Mouse (Mus musculus) midbrain, embryonic 13.5 days (tissue): ENCODE results near the gene Gart. TPM values are rescaled to one million over a fixed set of nuclear protein-coding genes. Genes with fewer than 3 reads are reported as not detected.

Experiments used
- ATAC-seq: fragments of 200-750 bp; cut with Nextera tagmentation; 2 replicates; pipeline ENCODE4 v1.8.0; 2017; ENCODE audit warnings: mild to moderate bottlenecking, moderate TSS enrichment, moderate library complexity
- H3K27ac ChIP-seq: fragments of 300-500 bp; sonication (generic); 2 replicates; pipeline ENCODE4 v1.5.1; 2015; ENCODE audit warnings: inconsistent platforms, mild to moderate bottlenecking, moderate library complexity
- H3K27me3 ChIP-seq: fragments of 300-500 bp; sonication (generic); 2 replicates; pipeline ENCODE4 v1.6.1; 2015; ENCODE audit warnings: mild to moderate bottlenecking, inconsistent platforms
- H3K36me3 ChIP-seq: fragments of 300-500 bp; sonication (generic); 2 replicates; pipeline ENCODE4 v1.6.1; 2015; ENCODE audit warnings: mild to moderate bottlenecking, inconsistent platforms
- H3K4me1 ChIP-seq: fragments of 300-500 bp; sonication (generic); replicated peaks from 2 replicates; pipeline ENCODE4 v1.6.1; 2015; ENCODE audit warnings: inconsistent platforms
- H3K4me2 ChIP-seq: fragments of 300-500 bp; sonication (generic); replicated peaks from 2 replicates; pipeline ENCODE4 v1.6.1; 2015; ENCODE audit warnings: moderate library complexity, mild to moderate bottlenecking, inconsistent platforms
- H3K4me3 ChIP-seq: fragments of 300-500 bp; sonication (generic); replicated peaks from 2 replicates; pipeline ENCODE4 v1.5.1; 2015; ENCODE audit warnings: mild to moderate bottlenecking, inconsistent platforms
- H3K9ac ChIP-seq: fragments of 300-500 bp; sonication (generic); replicated peaks from 2 replicates; pipeline ENCODE4 v1.6.1; 2015; ENCODE audit warnings: mild to moderate bottlenecking, inconsistent platforms
- H3K9me3 ChIP-seq: fragments of 300-500 bp; sonication (generic); 2 replicates; pipeline ENCODE4 v1.6.1; 2016; ENCODE audit warnings: mild to moderate bottlenecking, inconsistent platforms
- WGBS: fragments of 180-500 bp; shearing (Covaris S2); methylation state at CpG from one replicate; pipeline ENCODE4 v1.1.7; 2015; 5-methylcytosine and 5-hydroxymethylcytosine counted together
- polyA plus RNA-seq: library from polyadenylated mRNA; unstranded; fragments of >200 nt; fragmentation: Nextera tagmentation; extraction: Ambion mirVana; gene quantifications from 2 replicates; pipeline ENCODE4 v1.2.1, GENCODE M21; 2015

The Gart gene
- polyA plus RNA-seq, 1 experiment from 2014 or later, result 72.3 TPM

GRCm38 (mm10) chr16:91674500-91674899 is 27.7 kb upstream of the Gart start:
- peaks cover 79% of the 10 kb centered on the region for H3K36me3 ChIP-seq
- H3K27ac ChIP-seq, result no peak overlapping the region
- H3K27me3 ChIP-seq, result no peaks in the 10 kb centered on the region
- 91% methylated on average over 4 of the region's 4 CpGs for WGBS
- H3K9ac ChIP-seq, result no peak overlapping the region
- H3K4me2 ChIP-seq, result no peak overlapping the region
- H3K9me3 ChIP-seq, result no peaks in the 10 kb centered on the region
- ATAC-seq, result no peak
- no peak overlapping the region for H3K4me3 ChIP-seq
- no peaks in the 10 kb centered on the region for H3K4me1 ChIP-seq

- Histone ChIP-seq H3K27ac (no peak overlapping the region), H3K4me2 (no peak overlapping the region), H3K9ac (no peak overlapping the region), H3K36me3 (peaks cover 83% of the 10 kb centered on the region), H3K27me3 (no peaks in the 10 kb centered on the region), H3K4me1 (peaks cover 13% of the 10 kb centered on the region), H3K9me3 (no peaks in the 10 kb centered on the region), H3K4me3 (no peak overlapping the region)
- no peak for ATAC-seq
- 96% methylated on average over 3 of the region's 3 CpGs for WGBS
Measured at GRCm38 (mm10) chr16:91663795-91664194, 17.0 kb upstream of the Gart start.

GRCm38 (mm10) chr16:91662336-91662735 is 15.6 kb upstream of the Gart start:
- Histone ChIP-seq H3K4me2 (no peak overlapping the region), H3K4me3 (no peak overlapping the region), H3K4me1 (peaks cover 13% of the 10 kb centered on the region), H3K9ac (no peak overlapping the region), H3K9me3 (no peaks in the 10 kb centered on the region), H3K27me3 (no peaks in the 10 kb centered on the region), H3K27ac (no peak overlapping the region), H3K36me3 (peaks cover 90% of the 10 kb centered on the region)
- no peak for ATAC-seq
- WGBS, result 96% methylated on average over 16 of the region's 16 CpGs

- Histone ChIP-seq H3K4me1 (peaks cover 13% of the 10 kb centered on the region), H3K4me3 (no peak overlapping the region), H3K36me3 (peaks cover 91% of the 10 kb centered on the region), H3K9ac (no peak overlapping the region), H3K27ac (no peak overlapping the region), H3K27me3 (no peaks in the 10 kb centered on the region), H3K4me2 (no peak overlapping the region), H3K9me3 (no peaks in the 10 kb centered on the region)
- WGBS, result 26% methylated on average over 1 of the region's 1 CpGs
- ATAC-seq, result no peak
Measured at GRCm38 (mm10) chr16:91661397-91661796, 14.6 kb upstream of the Gart start.

- ATAC-seq, result no peak
- WGBS, result 97% methylated on average over 20 of the region's 20 CpGs
- peaks cover 91% of the 10 kb centered on the region for H3K36me3 ChIP-seq
Measured at GRCm38 (mm10) chr16:91659798-91660197, 13.0 kb upstream of the Gart start.

GRCm38 (mm10) chr16:91658471-91658870 is 11.7 kb upstream of the Gart start:
- no peaks in the 10 kb centered on the region for H3K9me3 ChIP-seq
- no peak overlapping the region for H3K4me3 ChIP-seq
- peaks cover 91% of the 10 kb centered on the region for H3K36me3 ChIP-seq
- no peaks in the 10 kb centered on the region for H3K27me3 ChIP-seq
- H3K27ac ChIP-seq, result no peak overlapping the region
- WGBS, result 99% methylated on average over 5 of the region's 5 CpGs
- H3K4me1 ChIP-seq, result peaks cover 13% of the 10 kb centered on the region
- ATAC-seq, result no peak
- H3K9ac ChIP-seq, result no peak overlapping the region
- no peak overlapping the region for H3K4me2 ChIP-seq

More at GRCm38 (mm10) chr16:91659798-91660197, 13.0 kb upstream of the Gart start:
- Histone ChIP-seq H3K4me3 (no peak overlapping the region), H3K9ac (no peak overlapping the region), H3K4me1 (peaks cover 13% of the 10 kb centered on the region), H3K27me3 (no peaks in the 10 kb centered on the region), H3K9me3 (no peaks in the 10 kb centered on the region), H3K4me2 (no peak overlapping the region), H3K27ac (no peak overlapping the region)

GRCm38 (mm10) chr16:91657285-91657684 is 10.5 kb upstream of the Gart start:
- H3K9ac ChIP-seq, result no peak overlapping the region
- H3K4me3 ChIP-seq, result no peak overlapping the region
- H3K27ac ChIP-seq, result no peak overlapping the region
- H3K4me2 ChIP-seq, result no peak overlapping the region
- no peaks in the 10 kb centered on the region for H3K9me3 ChIP-seq
- no peak for ATAC-seq
- H3K27me3 ChIP-seq, result no peaks in the 10 kb centered on the region
- peaks cover 88% of the 10 kb centered on the region for H3K36me3 ChIP-seq
- H3K4me1 ChIP-seq, result peaks cover 17% of the 10 kb centered on the region
- WGBS, result 98% methylated on average over 17 of the region's 17 CpGs

- no peak for ATAC-seq
- WGBS, result 96% methylated on average over 9 of the region's 9 CpGs
- no peaks in the 10 kb centered on the region for H3K27me3 ChIP-seq
Measured at GRCm38 (mm10) chr16:91655285-91655684, 8.5 kb upstream of the Gart start.

GRCm38 (mm10) chr16:91652191-91652590 is 5.4 kb upstream of the Gart start:
- Histone ChIP-seq H3K9ac (no peak overlapping the region), H3K4me1 (peaks cover 27% of the 10 kb centered on the region), H3K9me3 (no peaks in the 10 kb centered on the region), H3K4me2 (no peak overlapping the region), H3K4me3 (no peak overlapping the region), H3K27ac (no peak overlapping the region), H3K36me3 (peaks cover 48% of the 10 kb centered on the region), H3K27me3 (no peaks in the 10 kb centered on the region)
- 91% methylated on average over 3 of the region's 3 CpGs for WGBS
- ATAC-seq, result no peak

More at GRCm38 (mm10) chr16:91655285-91655684, 8.5 kb upstream of the Gart start:
- Histone ChIP-seq H3K36me3 (peaks cover 79% of the 10 kb centered on the region), H3K9me3 (no peaks in the 10 kb centered on the region), H3K4me3 (no peak overlapping the region), H3K4me1 (peaks cover 14% of the 10 kb centered on the region), H3K27ac (no peak overlapping the region), H3K9ac (no peak overlapping the region), H3K4me2 (no peak overlapping the region)

GRCm38 (mm10) chr16:91649781-91650180 is 3.0 kb upstream of the Gart start:
- H3K4me1 ChIP-seq, result peaks cover 34% of the 10 kb centered on the region
- H3K9ac ChIP-seq, result no peak overlapping the region
- peaks cover 24% of the 10 kb centered on the region for H3K36me3 ChIP-seq
- no peaks in the 10 kb centered on the region for H3K27me3 ChIP-seq
- no peak overlapping the region for H3K4me3 ChIP-seq
- H3K4me2 ChIP-seq, result peak overlapping the region; percentile 34; the same call in 1 of the 2 replicates
- H3K27ac ChIP-seq, result no peak overlapping the region
- no peaks in the 10 kb centered on the region for H3K9me3 ChIP-seq
- ATAC-seq, result no peak

GRCm38 (mm10) chr16:91649246-91649645 is 2.5 kb upstream of the Gart start:
- H3K4me1 ChIP-seq, result peaks cover 36% of the 10 kb centered on the region
- peak overlapping the region; percentile 59 for H3K9ac ChIP-seq
- peaks cover 20% of the 10 kb centered on the region for H3K36me3 ChIP-seq
- no peaks in the 10 kb centered on the region for H3K9me3 ChIP-seq
- H3K27me3 ChIP-seq, result no peaks in the 10 kb centered on the region
- 51% methylated on average over 3 of the region's 3 CpGs for WGBS
- H3K4me3 ChIP-seq, result peak overlapping the region; percentile 74
- no peak for ATAC-seq
- peak overlapping the region; percentile 88 for H3K4me2 ChIP-seq
- no peak overlapping the region for H3K27ac ChIP-seq

- no peaks in the 10 kb centered on the region for H3K9me3 ChIP-seq
- ATAC-seq, result peak; percentile 65
- H3K4me1 ChIP-seq, result peaks cover 36% of the 10 kb centered on the region
- H3K9ac ChIP-seq, result peak overlapping the region; percentile 84
- peak overlapping the region; percentile 74 for H3K4me3 ChIP-seq
- H3K4me2 ChIP-seq, result peak overlapping the region; percentile 88
- H3K36me3 ChIP-seq, result peaks cover 12% of the 10 kb centered on the region
- 0% methylated on average over 24 of the region's 25 CpGs for WGBS
- no peaks in the 10 kb centered on the region for H3K27me3 ChIP-seq
- peak overlapping the region; percentile 98 for H3K27ac ChIP-seq
Measured at GRCm38 (mm10) chr16:91648220-91648550, 1.4 kb upstream of the Gart start.

- H3K27ac ChIP-seq, result peak within 1 kb of the TSS; percentile 98
- H3K4me3 ChIP-seq, result peak within 1 kb of the TSS; percentile 74
- ATAC-seq, result peak; percentile 96
- H3K36me3 ChIP-seq, result peaks cover 15% of the 10 kb centered on the region
- H3K4me2 ChIP-seq, result peak within 1 kb of the TSS; percentile 88
- peaks cover 36% of the 10 kb centered on the region for H3K4me1 ChIP-seq
- H3K9ac ChIP-seq, result peak within 1 kb of the TSS; percentile 87
- H3K9me3 ChIP-seq, result no peaks in the 10 kb centered on the region
- WGBS, result under 1% methylated on average over 70 of the region's 70 CpGs
- no peaks in the 10 kb centered on the region for H3K27me3 ChIP-seq
Measured at GRCm38 (mm10) chr16:91647461-91648219, 888 bp upstream of the Gart start, which contains the start of gene Son. Son (plus strand) TSS chr16:91647506.
